Mouse (Mus musculus): ENCODE measurements around the gene Wipi2. TPM values are rescaled to one million over a fixed set of nuclear protein-coding genes. Genes with fewer than 3 reads are reported as not detected.

The Wipi2 gene
- polyA plus RNA-seq, 1 experiment from 2014 or later = 48.3 TPM

DNA sequence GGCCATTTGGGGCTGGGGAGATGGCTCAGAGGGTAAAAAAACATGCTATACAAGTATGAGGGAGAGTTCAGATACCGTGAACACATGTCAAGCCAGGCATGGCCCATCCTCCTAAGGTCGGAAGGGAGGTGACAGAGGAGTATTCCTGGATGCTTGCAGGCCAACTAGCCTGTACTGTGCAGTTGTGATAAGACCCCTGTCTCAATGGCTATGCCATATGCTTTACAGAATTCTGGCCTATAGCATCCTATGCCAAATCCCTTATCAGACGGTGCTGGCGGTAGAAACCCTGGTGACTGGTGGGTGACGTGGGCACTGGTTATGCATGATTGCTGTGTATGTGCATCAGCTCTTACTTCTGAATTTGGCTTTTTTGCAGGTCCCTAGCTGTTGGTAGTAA is 10.3 kb downstream of the Wipi2 start:
- Histone ChIP-seq H3K27me3 (no peaks in the 10 kb centered on the region), H3K4me3 (no peak overlapping the region), H3K9ac (no peak overlapping the region), H3K4me1 (no peaks in the 10 kb centered on the region), H3K4me2 (no peak overlapping the region), H3K36me3 (ENCODE audit: poor library complexity, severe bottlenecking) (peaks cover 77% of the 10 kb centered on the region), H3K27ac (no peak overlapping the region), H3K9me3 (replicated peaks) (no peaks in the 10 kb centered on the region)
- whole genome bisulfite sequencing = 91% methylated on average over 5 of the region's 5 CpGs
- ATAC-seq = no peak

DNA sequence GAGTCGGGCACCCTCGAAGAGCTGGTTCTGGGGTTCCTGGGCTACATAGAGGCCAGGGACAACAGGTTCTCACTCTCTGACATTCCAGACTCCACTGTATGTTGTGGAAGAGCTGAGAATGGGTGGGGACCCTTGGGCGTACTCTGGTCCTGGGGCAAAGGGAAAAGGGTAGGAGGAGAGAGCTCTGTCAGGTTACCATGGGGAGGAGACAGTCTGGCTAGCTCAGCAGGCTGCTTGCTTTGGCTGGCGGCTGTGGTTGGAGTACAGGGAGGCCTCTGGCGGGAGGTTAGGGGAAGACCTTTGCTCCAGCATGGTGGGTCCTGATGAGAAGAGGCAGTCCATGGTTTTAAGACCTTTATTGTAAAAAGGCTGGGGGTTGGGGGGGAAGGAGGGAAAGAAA is 12.6 kb downstream of the Wipi2 start:
- WGBS = 76% methylated on average over 5 of the region's 5 CpGs

DNA sequence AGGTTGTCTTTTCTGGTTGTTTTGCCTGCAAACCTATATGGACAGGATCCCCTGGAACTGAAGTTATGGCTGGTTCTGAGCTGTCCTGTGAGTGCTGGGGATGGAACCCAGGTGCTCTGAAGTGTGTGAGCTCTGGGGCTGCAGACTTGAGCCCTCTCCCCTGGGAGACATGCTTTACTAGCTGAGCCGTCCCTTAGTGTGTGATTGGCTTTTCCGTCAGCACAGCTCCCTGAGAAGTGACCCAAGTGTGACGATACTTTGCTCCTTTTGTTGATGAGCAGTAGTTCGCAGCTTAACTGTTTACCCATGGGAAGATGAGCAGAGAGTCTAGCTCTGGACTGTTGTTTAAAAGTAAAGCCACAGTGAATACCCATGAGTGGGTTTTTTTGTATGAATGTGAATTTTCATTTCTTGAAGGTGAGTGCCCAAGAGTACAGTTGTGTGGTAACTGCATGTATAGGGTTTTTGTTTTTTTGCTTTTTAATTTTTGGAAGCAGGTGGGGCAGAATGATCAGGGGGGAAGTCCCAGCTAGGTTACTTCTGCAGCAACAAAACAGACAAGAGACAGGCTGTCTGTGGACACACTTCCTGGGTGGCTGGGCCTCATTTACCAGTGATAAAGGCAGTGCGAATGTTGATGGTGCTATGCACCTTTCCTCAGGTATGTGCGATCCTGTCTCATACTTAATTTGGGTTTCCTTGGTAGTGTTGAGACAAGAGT is 14.0 kb downstream of the Wipi2 start:
- no peak overlapping the region for H3K9ac ChIP-seq
- ATAC-seq = no peak
- WGBS = 88% methylated on average over 6 of the region's 6 CpGs
- H3K36me3 ChIP-seq (ENCODE audit: poor library complexity, severe bottlenecking) = peaks cover 68% of the 10 kb centered on the region
- H3K9me3 ChIP-seq (replicated peaks) = no peaks in the 10 kb centered on the region
- H3K4me2 ChIP-seq = no peak overlapping the region
- no peaks in the 10 kb centered on the region for H3K4me1 ChIP-seq
- no peaks in the 10 kb centered on the region for H3K27me3 ChIP-seq
- H3K27ac ChIP-seq = no peak overlapping the region
- no peak overlapping the region for H3K4me3 ChIP-seq

More for the DNA sequence above, 12.6 kb downstream of the Wipi2 start:
- Histone ChIP-seq H3K4me2 (no peak overlapping the region), H3K4me1 (no peaks in the 10 kb centered on the region), H3K27me3 (no peaks in the 10 kb centered on the region), H3K36me3 (ENCODE audit: poor library complexity, severe bottlenecking) (peaks cover 71% of the 10 kb centered on the region), H3K9ac (no peak overlapping the region), H3K27ac (no peak overlapping the region), H3K4me3 (no peak overlapping the region), H3K9me3 (replicated peaks) (no peaks in the 10 kb centered on the region)
- no peak for ATAC-seq

DNA sequence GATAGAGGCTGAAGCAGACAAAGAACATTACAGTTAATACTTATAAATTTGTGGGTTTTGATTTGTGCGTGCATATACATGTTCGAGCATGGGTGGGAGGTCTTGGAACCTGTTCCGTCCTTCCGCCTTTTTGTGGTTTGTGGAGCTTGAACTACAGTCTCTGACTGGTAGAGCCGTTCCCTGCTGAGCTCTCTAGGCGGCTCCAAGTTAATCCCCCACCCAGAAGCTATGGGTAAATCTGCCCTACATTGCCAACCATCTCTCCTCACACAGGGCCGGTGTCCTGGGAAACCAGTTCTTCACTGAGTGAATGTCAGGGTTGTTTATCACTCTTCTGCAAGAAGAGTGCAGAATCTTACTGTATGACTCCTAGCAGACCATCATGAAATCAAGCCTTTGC is 20.7 kb downstream of the Wipi2 start:
- H3K36me3 ChIP-seq (ENCODE audit: poor library complexity, severe bottlenecking) = 0 out of 2 replicates have a peak, but pooled peaks cover 13% of the 10 kb centered on the region
- no peak overlapping the region for H3K4me3 ChIP-seq
- 74% methylated on average over 7 of the region's 7 CpGs for WGBS
- no peak overlapping the region for H3K4me2 ChIP-seq
- no peak overlapping the region for H3K27ac ChIP-seq
- no peaks in the 10 kb centered on the region for H3K4me1 ChIP-seq
- no peaks in the 10 kb centered on the region for H3K27me3 ChIP-seq
- H3K9me3 ChIP-seq (replicated peaks) = no peaks in the 10 kb centered on the region
- ATAC-seq = no peak
- no peak overlapping the region for H3K9ac ChIP-seq

DNA sequence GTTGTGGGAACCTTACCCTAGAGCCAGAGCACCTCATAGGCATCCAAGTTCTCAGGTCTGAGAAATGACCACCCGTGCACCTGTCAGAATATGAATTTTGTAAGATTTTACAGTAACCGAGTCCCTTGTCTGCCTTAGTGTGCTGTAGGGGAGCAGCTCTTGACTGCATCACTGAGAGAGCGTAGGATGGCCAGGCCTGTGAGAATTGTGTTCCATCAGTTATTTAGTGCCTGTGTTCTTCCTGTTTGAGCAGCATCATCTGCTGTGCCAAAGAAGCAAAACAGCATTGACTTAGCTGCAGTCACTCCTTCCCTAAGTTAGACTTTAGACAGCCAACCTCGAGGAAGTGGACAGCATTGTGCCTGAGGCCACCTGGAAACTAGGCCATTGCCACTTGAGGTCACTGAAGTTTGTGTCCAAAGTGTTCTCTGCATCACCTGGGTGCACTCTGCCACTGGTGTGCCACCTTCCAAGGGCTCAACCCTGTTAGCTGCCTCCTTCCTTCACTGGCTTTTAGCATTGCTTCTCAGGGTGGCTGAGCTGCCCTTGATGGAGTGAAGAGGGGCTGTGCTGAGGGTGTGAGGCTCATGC is 22.1 kb downstream of the Wipi2 start:
- Histone ChIP-seq H3K4me2 (no peak overlapping the region), H3K9me3 (replicated peaks) (no peaks in the 10 kb centered on the region), H3K4me1 (no peaks in the 10 kb centered on the region), H3K4me3 (no peak overlapping the region), H3K27ac (no peak overlapping the region), H3K9ac (no peak overlapping the region), H3K27me3 (no peaks in the 10 kb centered on the region), H3K36me3 (ENCODE audit: poor library complexity, severe bottlenecking) (0 out of 2 replicates have a peak, but pooled peaks cover 6% of the 10 kb centered on the region)
- ATAC-seq = no peak
- WGBS = 92% methylated on average over 4 of the region's 4 CpGs

DNA sequence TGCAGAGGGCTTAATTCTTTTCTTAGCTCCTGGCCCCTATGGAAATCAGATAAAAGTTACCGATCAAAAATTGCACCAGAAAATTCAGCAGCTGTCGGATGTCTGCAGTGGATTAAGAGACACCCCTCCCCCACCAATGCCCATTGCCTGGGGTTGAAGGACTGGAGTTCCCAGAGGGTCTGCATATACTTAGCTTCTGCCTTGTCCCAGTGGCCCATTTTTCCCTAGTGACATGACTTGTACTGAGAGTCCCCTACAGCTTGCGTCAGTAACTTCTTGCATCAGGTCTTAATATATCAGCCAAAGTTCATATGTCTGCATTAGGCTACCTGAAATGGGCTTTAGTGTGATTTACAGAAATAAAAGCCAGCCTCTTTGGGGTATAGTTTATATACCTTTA is 22.9 kb downstream of the Wipi2 start:
- H3K9ac ChIP-seq = no peak overlapping the region
- H3K4me3 ChIP-seq = no peak overlapping the region
- no peak for ATAC-seq
- no peaks in the 10 kb centered on the region for H3K4me1 ChIP-seq
- H3K9me3 ChIP-seq (replicated peaks) = no peaks in the 10 kb centered on the region
- H3K27ac ChIP-seq = no peak overlapping the region
- WGBS = 71% methylated on average over 3 of the region's 3 CpGs
- no peak overlapping the region for H3K4me2 ChIP-seq
- H3K27me3 ChIP-seq = no peaks in the 10 kb centered on the region
- H3K36me3 ChIP-seq (ENCODE audit: poor library complexity, severe bottlenecking) = peaks cover 4% of the 10 kb centered on the region; the same call in 1 of the 2 replicates

DNA sequence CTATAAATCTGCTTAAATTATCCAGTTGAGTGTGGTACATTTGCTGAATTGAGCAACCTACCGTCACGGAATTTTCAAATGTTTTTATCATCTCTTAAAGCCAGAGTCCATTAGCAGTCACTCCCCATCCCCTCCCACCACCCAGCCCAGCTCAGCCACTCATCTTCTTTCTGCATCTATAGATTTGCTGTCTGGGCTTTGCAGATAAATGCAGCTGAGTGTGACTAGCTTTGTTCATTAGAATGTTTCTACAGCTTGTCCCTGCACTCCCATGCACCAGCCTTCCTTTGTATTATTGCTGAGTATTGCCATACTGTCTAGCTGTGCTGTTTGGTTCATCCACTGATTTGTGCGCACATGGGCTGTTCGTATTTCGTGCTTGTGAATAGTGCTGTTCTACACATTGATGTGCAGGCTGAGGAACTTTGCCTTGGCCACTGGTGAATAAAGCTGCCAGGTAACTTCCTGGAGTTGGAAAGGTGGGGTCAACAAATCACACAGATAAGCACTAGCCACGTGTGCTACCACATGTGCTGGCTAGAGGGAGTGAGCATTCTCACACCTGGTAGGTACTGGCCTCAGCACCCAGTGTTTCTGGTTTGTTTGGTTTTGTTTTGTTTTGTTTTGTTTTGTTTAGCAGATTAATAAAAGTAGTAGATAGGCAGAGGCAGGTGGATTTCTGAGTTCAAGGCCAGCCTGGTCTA is 23.4 kb downstream of the Wipi2 start:
- H3K27ac ChIP-seq = no peak overlapping the region
- WGBS = 86% methylated on average over 6 of the region's 6 CpGs

DNA sequence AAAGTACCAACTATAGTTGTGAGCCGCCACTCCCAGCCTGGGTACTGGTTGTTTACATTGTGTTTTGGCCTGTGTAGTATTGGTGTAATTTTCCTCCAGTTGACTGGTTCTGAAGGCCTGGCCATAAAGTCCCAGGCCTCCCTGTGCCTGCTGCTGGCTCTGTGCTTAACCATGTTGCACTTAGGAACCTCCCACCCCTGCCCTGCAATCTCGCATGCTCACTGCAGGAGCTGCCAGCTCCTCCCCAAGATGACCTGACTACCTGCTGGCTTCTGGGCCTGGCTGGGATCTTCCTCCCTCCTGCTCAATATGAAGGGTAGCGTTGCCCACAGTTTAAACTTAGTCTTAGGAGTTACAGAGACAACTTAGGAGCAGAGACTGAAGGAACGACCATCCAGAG is 24.8 kb downstream of the Wipi2 start:
- 77% methylated on average over 4 of the region's 4 CpGs for WGBS
- H3K9ac ChIP-seq = no peak overlapping the region
- no peak for ATAC-seq
- no peak overlapping the region for H3K27ac ChIP-seq
- peaks cover 21% of the 10 kb centered on the region for H3K36me3 ChIP-seq (ENCODE audit: poor library complexity, severe bottlenecking)
- no peaks in the 10 kb centered on the region for H3K9me3 ChIP-seq (replicated peaks)
- no peak overlapping the region for H3K4me3 ChIP-seq
- H3K27me3 ChIP-seq = no peaks in the 10 kb centered on the region
- no peak overlapping the region for H3K4me2 ChIP-seq
- H3K4me1 ChIP-seq = no peaks in the 10 kb centered on the region

More for the DNA sequence above, 23.4 kb downstream of the Wipi2 start:
- no peaks in the 10 kb centered on the region for H3K9me3 ChIP-seq (replicated peaks)
- no peaks in the 10 kb centered on the region for H3K27me3 ChIP-seq
- no peak for ATAC-seq
- peaks cover 8% of the 10 kb centered on the region for H3K36me3 ChIP-seq (ENCODE audit: poor library complexity, severe bottlenecking)
- H3K4me3 ChIP-seq = no peak overlapping the region
- no peak overlapping the region for H3K4me2 ChIP-seq
- H3K9ac ChIP-seq = no peak overlapping the region
- no peaks in the 10 kb centered on the region for H3K4me1 ChIP-seq

DNA sequence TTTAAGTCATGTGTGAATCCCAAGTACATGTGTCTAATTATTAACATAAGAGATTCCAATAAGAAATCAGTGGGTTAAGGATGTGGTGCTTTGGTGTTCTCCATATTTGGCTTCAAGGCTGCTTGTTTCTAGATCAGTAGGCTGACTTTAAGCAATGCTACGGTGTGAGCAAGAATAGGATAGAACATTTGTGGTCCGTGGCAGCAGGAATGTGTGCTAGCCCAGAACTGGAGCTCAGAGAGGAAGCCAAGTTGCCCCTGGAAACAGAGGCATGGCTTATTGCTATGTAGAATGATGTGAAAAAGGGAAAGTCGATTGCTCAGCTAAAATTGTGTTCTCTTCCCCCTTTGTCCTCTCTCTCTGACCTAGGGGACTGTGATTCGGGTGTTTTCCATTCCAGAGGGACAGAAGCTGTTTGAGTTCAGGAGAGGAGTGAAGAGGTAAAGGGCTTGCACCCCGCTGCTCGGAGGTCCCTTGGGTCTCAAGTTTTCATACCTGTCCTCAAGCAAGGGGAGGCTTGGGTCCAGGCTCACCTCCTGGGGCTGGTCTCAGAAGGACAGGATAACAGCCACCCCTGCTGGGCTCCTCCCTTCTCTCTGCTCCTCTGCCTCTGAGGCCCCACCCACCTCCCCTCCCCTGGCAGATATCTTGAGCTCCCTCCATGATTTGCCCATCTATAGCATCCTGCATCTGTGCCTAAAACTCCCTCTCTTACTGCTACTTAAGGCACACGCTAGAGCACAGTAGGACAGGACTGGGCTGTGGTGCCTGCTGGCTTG is 33.3 kb downstream of the Wipi2 start:
- Histone ChIP-seq H3K4me2 (no peak overlapping the region), H3K9me3 (replicated peaks) (no peaks in the 10 kb centered on the region), H3K4me1 (no peaks in the 10 kb centered on the region), H3K36me3 (ENCODE audit: poor library complexity, severe bottlenecking) (peaks cover 99% of the 10 kb centered on the region), H3K27ac (no peak overlapping the region), H3K9ac (no peak overlapping the region), H3K27me3 (no peaks in the 10 kb centered on the region), H3K4me3 (no peak overlapping the region)
- WGBS = 91% methylated on average over 7 of the region's 7 CpGs
- ATAC-seq = no peak

DNA sequence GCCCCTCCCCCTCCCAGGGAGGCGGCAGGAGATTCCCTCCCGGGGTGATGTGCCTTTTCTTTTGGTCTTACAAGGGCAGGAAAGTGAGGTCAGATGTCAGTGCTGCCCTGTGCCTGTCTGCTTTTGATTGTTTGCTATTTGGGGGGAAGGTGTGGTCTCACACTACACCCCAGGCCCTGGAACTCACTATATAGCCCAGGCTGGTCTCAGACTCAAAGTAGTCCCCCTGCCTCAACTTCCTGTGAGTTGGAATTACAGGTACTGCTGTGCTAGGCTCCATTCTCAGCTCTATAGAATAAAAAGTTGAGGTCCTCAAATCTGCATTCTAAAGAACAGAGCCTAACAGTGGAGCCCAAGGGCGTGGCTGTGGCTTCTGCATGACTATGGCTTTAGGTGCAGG is 40.4 kb downstream of the Wipi2 start:
- no peak overlapping the region for H3K9ac ChIP-seq
- WGBS = 39% methylated on average over 3 of the region's 3 CpGs
- peaks cover 85% of the 10 kb centered on the region for H3K36me3 ChIP-seq (ENCODE audit: poor library complexity, severe bottlenecking)

DNA sequence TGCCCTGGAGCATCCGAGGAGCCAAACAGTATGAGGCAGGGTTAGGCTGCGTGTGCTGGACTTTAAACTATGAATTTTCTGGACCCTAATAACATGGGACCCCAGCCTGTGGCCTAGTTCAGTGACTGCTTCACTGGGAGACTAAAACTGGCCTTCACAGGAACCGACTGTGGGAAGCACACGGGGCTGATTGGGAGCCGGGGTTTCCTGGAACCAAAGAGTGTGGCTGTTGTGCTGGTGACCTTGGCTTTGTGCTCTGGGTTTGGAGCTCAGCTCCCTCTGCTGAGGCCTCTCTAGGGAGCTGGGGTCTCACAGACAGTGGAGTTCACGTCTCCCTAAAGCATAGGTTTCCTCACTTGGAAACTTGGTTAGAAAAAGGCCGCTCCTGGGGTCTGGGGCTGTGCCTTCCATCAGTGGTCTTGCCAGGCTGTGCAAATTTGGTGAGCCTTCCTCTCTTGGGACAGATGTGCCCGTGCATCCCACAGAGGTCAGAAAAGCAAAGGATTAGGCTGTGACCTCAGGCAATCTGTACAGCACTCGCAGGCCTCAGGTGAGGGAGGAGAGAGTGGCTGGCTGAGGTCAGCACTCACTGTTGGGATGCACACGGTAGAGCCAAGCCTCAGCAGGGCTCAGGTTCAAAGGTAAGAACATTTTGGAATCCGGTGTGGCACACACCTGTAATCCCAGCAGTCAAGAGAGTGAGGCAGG is 41.2 kb downstream of the Wipi2 start:
- H3K4me2 ChIP-seq = no peak overlapping the region
- 90% methylated on average over 11 of the region's 11 CpGs for WGBS
- no peak overlapping the region for H3K27ac ChIP-seq
- H3K36me3 ChIP-seq (ENCODE audit: poor library complexity, severe bottlenecking) = peaks cover 77% of the 10 kb centered on the region
- H3K27me3 ChIP-seq = no peaks in the 10 kb centered on the region
- H3K9me3 ChIP-seq (replicated peaks) = no peaks in the 10 kb centered on the region
- no peaks in the 10 kb centered on the region for H3K4me1 ChIP-seq
- H3K4me3 ChIP-seq = no peak overlapping the region
- no peak overlapping the region for H3K9ac ChIP-seq
- ATAC-seq = no peak

More for the DNA sequence above, 40.4 kb downstream of the Wipi2 start:
- H3K27ac ChIP-seq = no peak overlapping the region
- no peak overlapping the region for H3K4me3 ChIP-seq
- no peak overlapping the region for H3K4me2 ChIP-seq
- ATAC-seq = no peak
- H3K27me3 ChIP-seq = no peaks in the 10 kb centered on the region
- no peaks in the 10 kb centered on the region for H3K9me3 ChIP-seq (replicated peaks)
- H3K4me1 ChIP-seq = no peaks in the 10 kb centered on the region
